ENCODE assay signal across 8 mouse cellular contexts in the genomic region with DNA sequence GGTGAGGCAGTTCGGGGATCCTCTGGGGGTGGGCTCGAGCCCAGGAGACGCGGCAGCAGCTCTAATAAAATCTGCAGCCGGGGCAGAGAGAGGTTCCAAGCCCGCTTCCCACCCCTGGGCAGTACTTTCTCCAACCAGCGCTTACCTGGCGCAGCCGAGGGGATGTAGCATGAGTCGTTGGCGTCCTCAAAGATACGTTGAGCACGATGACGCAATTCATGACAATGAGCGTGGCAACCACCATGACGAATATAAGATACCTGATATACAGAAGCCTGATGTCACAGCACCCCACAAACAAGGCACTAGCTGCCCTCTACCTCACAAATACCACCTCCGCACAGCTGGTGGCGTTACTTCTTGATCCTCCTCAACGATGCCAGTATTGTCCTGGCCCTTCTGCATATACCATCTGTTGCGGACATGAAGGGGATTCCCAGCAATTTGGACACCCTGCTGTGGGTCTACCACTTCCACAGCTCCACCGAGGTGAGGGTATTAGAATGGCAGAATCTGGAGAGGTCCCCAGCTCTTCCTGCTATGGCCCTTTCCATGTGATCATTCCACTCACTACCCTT. TPM values are rescaled to one million over a fixed set of nuclear protein-coding genes. Genes with fewer than 3 reads are reported as not detected.
DNase-seq lines count a peak whose midpoint lies in the region; ATAC-seq lines count a peak whose summit lies in the region.

A gene (plus strand): TSS at position 333 of the 578 bp plus-strand sequence.

- H3K4me2 ChIP-seq in lung, embryonic 15.5 days: peak within 1 kb of the TSS; percentile 92
- peak within 1 kb of the TSS; percentile 77 for H3K4me2 ChIP-seq in embryonic facial prominence, embryonic 13.5 days
- peak within 1 kb of the TSS; percentile 95 for H3K4me2 ChIP-seq in intestine, embryonic 14.5 days (ENCODE audit: low read length)

- peak within 1 kb of the TSS; percentile 58 for H3K27ac ChIP-seq in lung, embryonic 15.5 days
- H3K27ac ChIP-seq in embryonic facial prominence, embryonic 13.5 days: peak within 1 kb of the TSS; percentile 28; the same call in 1 of the 2 replicates
- H3K27ac ChIP-seq in intestine, embryonic 14.5 days (ENCODE audit: low read depth): peak within 1 kb of the TSS; percentile 65

- WGBS in lung, embryonic 15.5 days: 14% methylated on average over 21 of the region's 21 CpGs
- 14% methylated on average over 21 of the region's 21 CpGs for WGBS in embryonic facial prominence, embryonic 13.5 days
- 14% methylated on average over 21 of the region's 21 CpGs for WGBS in intestine, embryonic 14.5 days

- no peak for DNase-seq in lung, adult 18-20 months
- no peak for DNase-seq in intestine, embryonic 14.5 days (ENCODE audit: low spot score)
- DNase-seq in natural killer cell, adult 2 months (ENCODE audit: low spot score in 2 of 2): peak; percentile 46 to 62
- DNase-seq in Muller cell, postnatal 12 days (ENCODE audit: inconsistent ontology term): no peak
- no peak for DNase-seq in kidney, adult 8-10 months
- no peak for DNase-seq in testis, postnatal 10 days (ENCODE audit: low spot score)

- ATAC-seq in lung, embryonic 15.5 days (ENCODE audit: borderline replicate concordance, extremely low read depth, low FRiP score, low TSS enrichment): peak; percentile 13; the same call in 1 of the 2 replicates
- ATAC-seq in embryonic facial prominence, embryonic 13.5 days (ENCODE audit: insufficient number of reproducible peaks, insufficient read depth, low FRiP score, low TSS enrichment, low read depth): no peak
- ATAC-seq in intestine, embryonic 14.5 days (replicated peaks; ENCODE audit: low FRiP score, low TSS enrichment, low read depth): peak; percentile 43

- peak within 1 kb of the TSS; percentile 44 for H3K4me3 ChIP-seq in lung, embryonic 15.5 days
- H3K4me3 ChIP-seq in embryonic facial prominence, embryonic 13.5 days: peak within 1 kb of the TSS; percentile 42
- H3K4me3 ChIP-seq in intestine, embryonic 14.5 days (ENCODE audit: low read depth, low read length): peak within 1 kb of the TSS; percentile 37

- peak within 1 kb of the TSS; percentile 50 for H3K9ac ChIP-seq in lung, embryonic 15.5 days
- H3K9ac ChIP-seq in embryonic facial prominence, embryonic 13.5 days: peak within 1 kb of the TSS; percentile 67
- H3K9ac ChIP-seq in intestine, embryonic 14.5 days (ENCODE audit: low read length): peak within 1 kb of the TSS; percentile 48

- 0 out of 2 replicates have a peak, but pooled peaks cover 9% of the 10 kb centered on the region for H3K27me3 ChIP-seq in lung, embryonic 15.5 days
- H3K27me3 ChIP-seq in embryonic facial prominence, embryonic 13.5 days: peaks cover 7% of the 10 kb centered on the region; the same call in 1 of the 2 replicates
- no peaks in the 10 kb centered on the region for H3K27me3 ChIP-seq in intestine, embryonic 14.5 days (replicated peaks; ENCODE audit: control insufficient read depth, insufficient read depth, low read length)

- H3K4me1 ChIP-seq in lung, embryonic 15.5 days: peaks cover 12% of the 10 kb centered on the region
- peaks cover 18% of the 10 kb centered on the region for H3K4me1 ChIP-seq in embryonic facial prominence, embryonic 13.5 days
- peaks cover 15% of the 10 kb centered on the region; the same call in 1 of the 2 replicates for H3K4me1 ChIP-seq in intestine, embryonic 14.5 days (replicated peaks; ENCODE audit: control insufficient read depth, insufficient read depth, low read length)

- no peaks in the 10 kb centered on the region for H3K9me3 ChIP-seq in lung, embryonic 15.5 days
- no peaks in the 10 kb centered on the region for H3K9me3 ChIP-seq in embryonic facial prominence, embryonic 13.5 days
- no peaks in the 10 kb centered on the region for H3K9me3 ChIP-seq in intestine, embryonic 14.5 days (ENCODE audit: control insufficient read depth, low read length)

- H3K36me3 ChIP-seq in lung, embryonic 15.5 days: peaks cover 12% of the 10 kb centered on the region
- peaks cover 27% of the 10 kb centered on the region for H3K36me3 ChIP-seq in embryonic facial prominence, embryonic 13.5 days
- H3K36me3 ChIP-seq in intestine, embryonic 14.5 days (ENCODE audit: control insufficient read depth, insufficient read depth, low read length): peaks cover 26% of the 10 kb centered on the region

RNA-seq across cellular contexts. Expression of the gene that starts here (rescaled TPM):
- polyA plus RNA-seq in lung, embryonic 15.5 days (2015; fragmentation: Nextera tagmentation; extraction: Ambion mirVana): not detected in 2 replicates
- polyA plus RNA-seq in embryonic facial prominence, embryonic 13.5 days (2015; fragmentation: Nextera tagmentation; extraction: Ambion mirVana): not detected in 2 replicates
- polyA plus RNA-seq in intestine, embryonic 14.5 days (2014; fragmentation: Nextera tagmentation; extraction: Ambion mirVana): not detected in 2 replicates

Comparison
In these comparisons a context has a peak if more than half of its experiments do, and no peak if none do; other contexts are left out.
1. Peak in ATAC-seq, H3K4me3 ChIP-seq, H3K27ac ChIP-seq, H3K9ac ChIP-seq and H3K4me2 ChIP-seq in lung, embryonic 15.5 days; RNA of the gene not detected or under 1 TPM.
2. Peak in ATAC-seq, H3K4me3 ChIP-seq, H3K27ac ChIP-seq, H3K9ac ChIP-seq and H3K4me2 ChIP-seq in intestine, embryonic 14.5 days; RNA of the gene not detected or under 1 TPM.
3. DNase-seq: peak in natural killer cell, adult 2 months (2 of 2); none in lung, adult 18-20 months (0 of 2), intestine, embryonic 14.5 days (single experiment), Muller cell, postnatal 12 days (single experiment), kidney, adult 8-10 months (0 of 2) and testis, postnatal 10 days (single experiment).
4. Peak in every context shown above with its lines, with median percentiles within 50 percentile points of each other: H3K27ac ChIP-seq, H3K4me2 ChIP-seq, H3K4me3 ChIP-seq and H3K9ac ChIP-seq.